Mouse (Mus musculus): ENCODE measurements at regions not wholly inside any gene's neighbourhood (a gene's known extent, or its start where the extent isn't known, plus 50 kb on each side); places are given as distances from the start of the nearest gene placed in this dataset.

- CTCF ChIA-PET = no interaction called here
Measured at GRCm38 (mm10) chr1:186909518-186910105, 57.6 kb upstream of the D1Pas1 start.

DNA sequence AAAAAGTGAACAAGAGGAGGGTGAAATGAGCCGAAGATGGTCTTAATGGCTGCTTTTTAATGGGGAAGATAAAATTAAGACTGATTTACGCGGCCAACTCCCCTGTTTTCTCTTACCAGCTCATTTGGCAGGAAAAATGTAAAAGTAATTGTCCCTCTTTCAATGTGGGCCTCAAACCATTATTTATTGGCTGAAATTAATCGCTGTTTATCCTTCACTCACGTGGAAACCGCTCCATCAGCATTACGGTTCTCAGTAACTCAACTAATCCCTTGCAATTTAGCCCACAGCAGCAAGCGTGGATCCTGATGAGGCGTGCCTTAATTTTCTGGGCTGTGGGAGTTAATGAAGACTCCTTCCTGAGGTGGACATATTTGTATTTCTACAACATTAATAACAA lies 58.1 kb upstream of the D1Pas1 start:
- CTCF ChIA-PET = no interaction called here

DNA sequence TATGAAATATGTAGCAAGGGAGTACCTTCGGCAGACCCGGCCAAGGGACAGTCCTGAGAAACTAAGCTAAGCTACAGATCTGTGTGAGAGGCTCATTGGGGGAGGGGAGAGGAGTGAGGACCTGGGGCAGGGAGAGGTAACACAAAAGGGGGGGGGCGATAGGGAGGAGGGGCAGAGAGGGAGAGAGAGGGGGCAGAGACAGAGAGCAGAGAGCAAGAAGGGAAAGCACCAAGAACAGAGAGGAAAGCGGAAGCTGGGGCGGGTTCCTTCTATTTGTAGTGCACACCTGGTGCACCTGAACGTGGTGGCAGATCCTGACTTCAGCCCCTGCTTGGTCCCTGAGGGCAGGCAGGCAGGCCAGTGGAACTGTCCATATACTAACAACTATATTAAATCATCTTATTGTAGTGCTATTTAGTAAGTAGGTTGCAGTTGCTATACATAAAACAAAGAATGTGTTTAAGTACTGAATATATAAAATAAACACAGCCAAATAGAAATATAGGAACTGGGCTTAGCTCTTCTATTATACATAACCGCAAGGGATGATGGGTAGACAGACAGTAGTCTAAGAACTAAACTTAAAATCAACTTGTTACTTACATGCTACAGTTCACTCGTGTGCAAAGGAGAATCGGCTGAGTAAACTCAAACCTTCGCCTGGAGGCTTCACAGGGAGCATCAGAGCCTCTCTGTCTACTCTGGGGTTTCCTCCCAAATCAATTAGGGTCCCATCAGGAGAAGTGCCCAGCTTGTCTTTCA lies 59.6 kb upstream of the D1Pas1 start:
- CTCF ChIA-PET = no interaction called here

DNA sequence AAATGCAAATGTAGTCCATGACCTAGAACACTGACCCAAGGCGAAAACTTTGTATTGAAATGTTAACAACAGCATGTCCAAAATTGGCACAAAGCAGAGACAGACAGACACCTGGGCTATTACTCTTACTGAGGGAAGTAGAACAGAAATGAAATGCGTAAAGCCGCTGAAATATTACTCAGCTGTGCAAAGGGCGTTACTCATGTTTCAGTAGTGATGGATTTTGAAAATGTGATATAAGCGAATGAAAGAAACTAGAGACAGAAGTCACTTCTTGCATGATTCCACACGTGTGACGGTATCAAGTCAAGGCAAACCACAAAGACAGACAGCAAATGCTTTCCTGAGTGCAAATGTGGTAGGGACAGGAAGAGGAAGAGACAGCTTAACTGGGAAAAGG lies 61.3 kb upstream of the D1Pas1 start:
- CTCF ChIA-PET = no interaction called here

DNA sequence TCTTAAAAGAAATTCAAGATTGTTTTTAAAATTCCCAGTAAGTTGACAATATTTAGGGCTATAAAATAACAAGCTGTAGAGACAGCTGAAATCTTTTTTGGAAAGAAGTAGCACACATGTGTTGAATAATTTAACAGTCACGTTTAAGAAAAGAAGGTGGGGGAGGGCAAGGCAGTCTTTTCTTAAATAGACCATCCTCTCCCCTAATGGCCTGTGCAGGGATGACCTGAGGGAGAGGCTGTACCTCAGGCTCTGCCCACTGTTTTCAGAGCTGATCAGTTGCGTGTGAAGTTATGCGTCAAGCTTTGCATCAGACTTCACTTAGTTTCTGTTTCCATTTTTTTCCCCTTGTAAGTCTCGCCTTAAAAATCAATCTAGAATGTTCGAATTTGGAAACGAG lies 65.7 kb upstream of the D1Pas1 start:
- CTCF ChIA-PET = no interaction called here

- CTCF ChIA-PET = no interaction called here
Measured at GRCm38 (mm10) chr1:186898203-186898602, 69.0 kb upstream of the D1Pas1 start.

GRCm38 (mm10) chr1:186889584-186889852 lies 77.7 kb upstream of the D1Pas1 start:
- CTCF ChIA-PET = no interaction called here

DNA sequence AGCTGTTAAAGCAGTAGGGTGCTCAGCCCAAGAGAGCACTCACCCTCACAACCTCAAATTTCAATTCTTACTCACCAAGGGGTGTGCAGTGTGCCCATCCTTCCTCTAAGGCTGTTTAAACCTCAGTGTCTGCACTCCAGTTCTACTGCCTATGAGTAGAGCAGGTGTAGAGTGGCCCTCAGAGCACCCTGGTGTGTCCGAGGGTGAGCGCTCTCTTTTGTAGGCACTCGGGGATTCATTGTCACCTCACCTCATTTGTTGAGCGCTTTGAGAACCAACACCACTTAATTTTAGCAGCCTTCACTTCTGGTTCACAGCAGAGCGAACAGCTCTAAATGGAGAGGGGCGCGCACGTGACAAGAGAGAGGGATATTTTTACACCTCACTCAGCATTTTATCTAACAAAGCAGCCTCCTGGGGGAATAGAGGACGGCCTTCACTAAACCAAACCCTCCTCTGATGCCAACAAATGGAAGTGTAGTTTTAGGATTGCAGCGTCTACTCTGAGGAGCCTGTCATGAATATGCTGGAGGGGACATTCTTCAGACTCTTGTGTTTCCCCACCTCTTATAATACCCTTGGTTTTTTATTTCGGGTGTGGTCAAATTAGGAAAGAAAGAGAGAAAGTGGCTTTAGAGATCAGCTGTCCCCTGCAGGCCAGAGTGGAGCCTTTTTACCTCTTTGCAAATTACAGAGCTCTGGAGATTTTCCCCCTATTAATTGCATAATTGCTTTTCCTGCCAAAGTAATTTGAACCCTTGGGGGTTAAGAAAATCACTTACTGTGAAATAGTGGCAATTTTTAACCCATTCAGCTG lies 78.2 kb upstream of the D1Pas1 start:
- CTCF ChIA-PET = no interaction called here

DNA sequence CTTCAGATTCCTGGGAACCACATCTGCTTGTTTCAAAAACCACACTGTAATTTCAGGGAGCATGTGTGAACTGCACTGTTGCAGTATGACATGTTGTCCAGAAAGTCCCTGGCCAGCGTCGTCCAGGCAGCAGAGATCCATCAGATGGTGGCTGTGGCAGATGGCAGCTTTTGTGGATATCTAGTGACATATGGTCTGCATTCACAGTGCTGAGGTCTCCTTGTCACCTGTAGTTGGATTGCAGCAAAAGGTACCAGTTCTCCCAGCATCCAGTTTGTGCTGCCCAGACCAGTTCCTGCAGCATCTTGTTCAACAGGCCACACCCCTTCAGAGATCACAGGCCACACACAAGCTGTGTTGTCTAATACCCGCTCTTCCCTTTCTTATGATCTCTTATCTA lies 80.1 kb upstream of the D1Pas1 start:
- CTCF ChIA-PET = no interaction called here

GRCm38 (mm10) chr1:186880391-186880790 lies 86.8 kb upstream of the D1Pas1 start:
- CTCF ChIA-PET = no interaction called here

GRCm38 (mm10) chr1:186860608-186861444 lies 106.4 kb upstream of the D1Pas1 start:
- CTCF ChIA-PET = no interaction called here

- CTCF ChIA-PET = no interaction called here
Measured at GRCm38 (mm10) chr1:186858285-186858684, 108.9 kb upstream of the D1Pas1 start.

DNA sequence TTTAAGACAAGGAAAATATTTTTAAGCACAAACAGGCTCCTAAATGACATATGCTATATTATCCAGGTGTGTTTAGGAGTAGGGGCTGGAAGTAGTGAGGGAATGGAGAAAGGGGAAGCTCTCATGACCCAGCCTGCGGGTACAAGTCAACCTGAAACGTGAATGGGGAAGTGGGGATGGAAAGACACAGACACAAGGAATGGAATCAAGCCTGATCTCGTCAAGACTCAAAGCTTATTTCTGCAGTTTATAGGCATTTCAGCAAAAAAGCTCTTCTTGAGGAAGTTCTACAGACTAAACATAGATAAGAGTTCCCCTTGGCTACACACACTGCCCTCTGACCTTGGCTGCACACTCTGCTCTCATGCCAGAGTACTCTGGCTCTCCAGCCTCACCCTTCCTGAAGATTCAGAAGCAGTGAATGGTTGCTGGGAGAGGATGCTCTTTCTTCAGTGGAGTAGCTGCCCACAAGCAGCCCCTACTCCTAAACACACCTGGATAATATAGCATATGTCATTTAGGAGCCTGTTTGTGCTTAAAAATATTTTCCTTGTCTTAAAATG lies 106.4 kb upstream of the Rrp15 start:
- CTCF ChIA-PET = no interaction called here

DNA sequence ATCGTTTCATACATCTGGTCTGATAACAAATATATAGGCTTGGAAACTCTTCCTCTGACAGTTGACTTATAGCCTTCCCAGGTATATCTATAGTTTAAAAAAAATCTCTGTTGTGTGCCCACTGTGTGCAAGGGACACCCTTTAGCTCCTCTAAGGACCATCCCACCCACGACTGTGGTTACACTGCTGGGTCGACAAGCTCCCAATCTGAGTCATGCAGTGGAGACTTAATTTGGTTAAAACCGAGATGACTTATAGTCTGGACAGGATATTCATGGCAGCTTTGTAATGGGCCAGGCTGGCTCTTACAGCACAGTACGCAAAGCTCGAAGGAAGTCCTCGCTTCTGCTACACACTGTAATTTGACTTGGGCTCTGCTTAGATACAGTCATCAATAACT lies 96.1 kb upstream of the Rrp15 start:
- CTCF ChIA-PET = no interaction called here

DNA sequence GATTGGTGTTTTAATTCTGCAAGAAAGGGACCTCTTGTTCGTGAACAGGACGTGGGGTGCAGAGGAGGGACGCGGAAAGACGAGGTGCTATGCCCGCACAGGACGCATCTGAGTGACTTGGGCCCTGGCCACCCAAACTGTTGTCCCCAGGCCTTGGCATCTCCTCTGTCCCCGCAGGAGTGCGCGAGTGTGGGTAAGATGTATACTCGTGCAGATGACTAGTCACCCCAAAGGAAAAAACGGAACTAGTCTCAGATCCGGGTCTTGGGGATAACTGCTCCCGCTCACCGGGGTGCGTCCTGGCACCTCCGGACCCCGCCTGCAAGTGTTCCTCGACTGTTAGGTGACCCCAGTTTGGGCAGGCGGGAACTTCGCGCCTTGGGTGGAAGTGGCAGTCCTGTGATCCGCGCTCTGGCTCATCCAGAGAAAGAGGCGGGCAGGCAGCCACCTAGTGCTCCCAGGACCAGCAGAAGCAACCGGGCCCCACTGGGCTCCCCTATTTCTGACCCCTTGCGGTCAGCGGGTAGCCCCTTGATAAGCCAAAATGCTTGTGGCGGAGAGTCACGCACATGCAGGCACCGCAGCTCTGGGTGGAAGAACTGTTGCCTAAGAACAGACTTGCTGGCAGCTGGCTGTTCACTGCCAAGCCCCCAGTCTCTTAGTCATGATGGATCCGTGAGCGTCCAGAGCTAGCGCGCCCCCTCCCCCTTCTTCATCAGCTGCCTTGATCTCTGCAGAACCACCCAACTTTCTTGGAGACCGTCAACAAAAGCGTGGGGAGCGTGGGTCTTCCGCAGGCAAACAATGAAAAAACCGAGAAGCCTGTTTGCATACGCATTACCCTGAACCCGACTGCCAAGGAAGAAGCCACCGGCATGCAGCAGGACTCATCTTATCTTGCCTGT lies 85.0 kb upstream of the Rrp15 start:
- CTCF ChIA-PET = no interaction called here

- CTCF ChIA-PET = no interaction called here
Measured at GRCm38 (mm10) chr1:186833441-186833895, 84.3 kb upstream of the Rrp15 start.

- CTCF ChIA-PET = no interaction called here
Measured at GRCm38 (mm10) chr1:186827773-186828172, 78.6 kb upstream of the Rrp15 start.

DNA sequence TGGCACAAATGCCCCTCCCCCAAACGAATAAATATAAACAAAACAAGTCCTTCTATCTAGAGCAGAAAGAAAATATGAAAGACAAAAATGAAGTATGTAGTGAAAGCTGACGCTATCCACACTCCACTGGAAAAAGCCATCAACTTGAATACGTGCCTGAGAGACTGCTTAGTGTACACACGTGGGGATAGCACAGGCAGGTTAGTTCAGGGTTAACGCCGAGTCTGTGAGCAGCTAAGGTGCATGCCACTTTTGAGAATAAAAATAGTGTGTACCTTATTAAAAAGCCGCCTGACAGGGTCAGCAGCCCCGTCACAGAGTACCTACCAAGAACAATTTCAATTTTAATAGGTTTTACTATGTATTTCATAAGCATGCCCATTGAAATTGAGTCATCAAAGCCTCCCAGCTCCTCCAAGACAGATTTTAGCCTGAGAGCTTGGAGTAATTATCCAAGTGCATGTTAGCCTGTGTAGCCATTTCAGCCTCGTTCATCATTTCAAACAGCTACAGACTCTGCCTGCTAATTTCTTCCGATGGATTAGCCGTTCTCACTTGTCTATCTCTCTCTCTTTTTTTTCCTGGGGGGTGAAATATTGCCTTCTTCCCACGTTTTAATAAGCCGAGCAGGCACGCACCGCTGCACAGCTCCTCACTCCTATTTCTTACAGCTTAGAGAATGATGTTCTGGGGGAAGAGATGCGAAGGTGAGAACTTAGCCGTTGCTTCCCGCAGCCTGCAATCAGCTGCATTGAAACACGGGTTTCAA lies 59.2 kb upstream of the Rrp15 start:
- CTCF ChIA-PET = interaction anchor here (0.5 kb wide), 1 partner anchor 19 kb away, joined by 4 read pairs; no protein-coding TSS in a partner anchor

GRCm38 (mm10) chr1:186804451-186804850 lies 55.3 kb upstream of the Rrp15 start:
- CTCF ChIA-PET = no interaction called here

All from spleen, embryonic (tissue).